Mouse (Mus musculus) embryonic facial prominence, embryonic 11.5 days (tissue): Measurements from ENCODE around the gene Entpd1. TPM values are rescaled to one million over a fixed set of nuclear protein-coding genes. Genes with fewer than 3 reads are reported as not detected.

ENCODE experiments used
- ATAC-seq: fragments of 200-750 bp; cut with Nextera tagmentation; replicated peaks from 2 replicates; pipeline ENCODE4 v1.8.0; 2017; ENCODE audit warnings: low read depth; ENCODE audit not compliant: insufficient number of reproducible peaks, low FRiP score, low TSS enrichment
- DNase-seq: peaks from one replicate; pipeline ENCODE4 v3.0.0-alpha.2; 2015; ENCODE audit warnings: low spot score
- H3K27ac ChIP-seq: fragments of 300-500 bp; sonication (generic); replicated peaks from 2 replicates; pipeline ENCODE4 v1.5.1; 2014; ENCODE audit warnings: mild to moderate bottlenecking, low read depth, low read length, control low read depth
- H3K27me3 ChIP-seq: fragments of 300-500 bp; sonication (generic); 2 replicates; pipeline ENCODE4 v1.6.1; 2014; ENCODE audit warnings: mild to moderate bottlenecking, low read length, moderate library complexity, mixed read lengths; ENCODE audit not compliant: control insufficient read depth, insufficient read depth
- H3K36me3 ChIP-seq: fragments of 300-500 bp; sonication (generic); replicated peaks from 2 replicates; pipeline ENCODE4 v1.6.1; 2014; ENCODE audit warnings: low read depth, mild to moderate bottlenecking, low read length, moderate library complexity, mixed read lengths; ENCODE audit not compliant: control insufficient read depth, insufficient read depth
- H3K4me1 ChIP-seq: fragments of 300-500 bp; sonication (generic); 2 replicates; pipeline ENCODE4 v1.6.1; 2014; ENCODE audit warnings: low read length, mixed read lengths; ENCODE audit not compliant: control insufficient read depth, insufficient read depth
- H3K4me2 ChIP-seq: fragments of 300-500 bp; sonication (generic); 2 replicates; pipeline ENCODE4 v1.6.1; 2014; ENCODE audit warnings: low read depth, mild to moderate bottlenecking, control low read depth, low read length, moderate library complexity
- H3K4me3 ChIP-seq: fragments of 300-500 bp; sonication (generic); 2 replicates; pipeline ENCODE4 v1.5.1; 2014; ENCODE audit warnings: low read depth, low read length, control low read depth
- H3K9ac ChIP-seq: fragments of 300-500 bp; sonication (generic); replicated peaks from 2 replicates; pipeline ENCODE4 v1.6.1; 2014; ENCODE audit warnings: mild to moderate bottlenecking, control low read depth, low read length
- H3K9me3 ChIP-seq: fragments of 300-500 bp; sonication (generic); replicated peaks from 2 replicates; pipeline ENCODE4 v1.6.1; 2016; ENCODE audit warnings: mild to moderate bottlenecking, low read length, inconsistent platforms, mixed read lengths; ENCODE audit not compliant: control insufficient read depth
- WGBS: fragments of 180-500 bp; shearing (Covaris S2); extraction: QIAGEN DNeasy Blood & Tissue Kit; methylation state at CpG from one replicate; pipeline ENCODE4 v1.1.7; 2014; 5-methylcytosine and 5-hydroxymethylcytosine counted together
- polyA plus RNA-seq: library from polyadenylated mRNA; unstranded; fragments of >200 nt; fragmentation: Nextera tagmentation; extraction: Ambion mirVana; gene quantifications from 2 replicates; pipeline ENCODE4 v1.2.1, GENCODE M21; 2014

Gene Entpd1
- polyA plus RNA-seq, 1 experiment from 2014 or later, result 6.1 TPM

DNA sequence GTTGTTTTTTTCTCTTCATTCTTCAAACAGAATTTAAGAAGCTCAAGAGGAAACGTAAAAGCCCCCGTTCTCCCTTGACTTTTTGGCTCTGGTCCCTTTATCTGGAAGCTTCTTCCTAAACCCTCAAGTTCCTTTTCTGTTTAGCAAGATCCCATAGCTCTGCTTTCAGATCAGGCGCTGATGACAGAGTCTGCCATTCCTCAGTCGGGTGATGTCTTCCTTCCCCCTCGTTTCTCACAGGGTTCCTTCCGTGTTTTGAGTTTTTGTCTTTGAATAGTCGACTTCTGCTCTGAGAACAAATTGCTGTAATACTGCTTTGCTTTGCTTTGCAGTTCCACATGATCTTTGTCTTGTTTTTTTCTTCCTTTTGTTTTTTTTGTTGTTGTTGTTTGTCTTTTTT is 18.4 kb downstream of the Entpd1 start:
- no peaks in the 10 kb centered on the region for H3K9me3 ChIP-seq
- no peak overlapping the region for H3K4me2 ChIP-seq
- 87% methylated on average over 7 of the region's 7 CpGs for WGBS
- no peak overlapping the region for H3K27ac ChIP-seq
- no peak for DNase-seq
- no peaks in the 10 kb centered on the region for H3K4me1 ChIP-seq
- ATAC-seq, result no peak
- no peaks in the 10 kb centered on the region for H3K36me3 ChIP-seq
- no peaks in the 10 kb centered on the region for H3K27me3 ChIP-seq
- no peak overlapping the region for H3K9ac ChIP-seq
- H3K4me3 ChIP-seq, result no peak overlapping the region

DNA sequence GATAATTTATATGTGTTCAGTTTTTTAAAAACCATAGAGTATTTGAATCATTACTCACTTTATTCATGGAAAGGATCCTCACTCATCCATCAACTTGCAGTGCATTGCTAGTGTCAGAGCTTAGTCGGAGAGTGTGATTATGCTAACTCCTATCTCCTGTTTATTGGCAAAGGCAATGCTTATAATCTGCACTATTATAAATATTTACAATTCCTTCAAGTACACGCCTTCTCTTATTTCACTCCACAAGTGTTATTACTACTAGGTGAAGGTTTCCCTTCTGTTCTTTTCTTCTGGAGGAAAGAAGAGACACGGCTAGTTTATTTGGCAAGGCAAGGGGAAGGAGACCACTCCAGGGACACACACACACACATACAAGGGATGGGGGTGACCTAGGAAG is 20.0 kb downstream of the Entpd1 start:
- ATAC-seq (no peak), DNase-seq (no peak)
- 77% methylated on average over 3 of the region's 3 CpGs for WGBS
- Histone ChIP-seq H3K9ac (no peak overlapping the region), H3K36me3 (no peaks in the 10 kb centered on the region), H3K4me2 (no peak overlapping the region), H3K27me3 (no peaks in the 10 kb centered on the region), H3K4me3 (no peak overlapping the region), H3K4me1 (no peaks in the 10 kb centered on the region), H3K9me3 (no peaks in the 10 kb centered on the region), H3K27ac (no peak overlapping the region)

DNA sequence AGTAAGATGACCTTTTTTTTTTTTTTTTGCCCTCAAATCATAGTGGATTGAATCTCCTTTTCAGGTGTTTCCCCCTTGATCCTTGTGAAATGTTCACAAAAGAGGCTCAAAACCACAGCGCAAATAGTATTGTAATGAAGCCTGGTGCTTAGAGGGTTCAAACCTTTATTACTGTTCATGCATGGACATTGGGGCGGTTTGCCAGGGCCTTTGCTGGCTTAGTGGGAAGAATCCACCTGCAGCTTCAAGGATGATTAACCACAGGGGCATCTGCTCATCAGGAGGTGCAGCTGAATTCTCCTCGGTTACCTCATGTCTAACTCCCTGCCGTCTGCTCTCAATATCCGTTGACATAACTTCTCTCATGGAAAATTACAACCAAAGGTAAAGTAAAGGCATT is 20.5 kb downstream of the Entpd1 start:
- Histone ChIP-seq H3K9me3 (no peaks in the 10 kb centered on the region), H3K36me3 (no peaks in the 10 kb centered on the region), H3K27me3 (no peaks in the 10 kb centered on the region), H3K4me2 (no peak overlapping the region), H3K4me3 (no peak overlapping the region), H3K9ac (no peak overlapping the region), H3K27ac (no peak overlapping the region), H3K4me1 (no peaks in the 10 kb centered on the region)
- DNase-seq, result no peak
- WGBS, result 83% methylated on average over 5 of the region's 5 CpGs
- ATAC-seq, result no peak

DNA sequence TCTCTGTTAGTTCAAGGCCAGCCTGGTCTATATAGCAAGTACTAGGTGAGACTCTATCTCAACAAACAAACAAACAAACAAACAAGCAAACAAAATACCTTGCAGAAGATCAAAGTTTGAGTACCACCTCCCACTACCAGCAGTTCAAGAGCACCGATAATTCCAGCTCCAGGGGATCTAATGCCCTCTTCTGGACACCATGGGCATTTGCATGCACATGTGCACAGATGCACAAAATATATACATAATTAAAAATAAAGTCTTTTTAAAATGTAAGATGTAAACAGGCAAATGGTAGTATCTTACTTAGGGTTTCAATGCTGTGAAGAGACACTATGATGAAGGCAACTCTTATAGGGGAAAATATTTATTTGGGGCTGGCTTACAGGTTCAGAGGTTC is 21.0 kb downstream of the Entpd1 start:
- 53% methylated on average over 1 of the region's 1 CpGs for WGBS
- ATAC-seq (no peak), DNase-seq (no peak)
- Histone ChIP-seq H3K9me3 (no peaks in the 10 kb centered on the region), H3K4me1 (no peaks in the 10 kb centered on the region), H3K36me3 (no peaks in the 10 kb centered on the region), H3K9ac (no peak overlapping the region), H3K4me2 (no peak overlapping the region), H3K4me3 (no peak overlapping the region), H3K27ac (no peak overlapping the region), H3K27me3 (no peaks in the 10 kb centered on the region)

DNA sequence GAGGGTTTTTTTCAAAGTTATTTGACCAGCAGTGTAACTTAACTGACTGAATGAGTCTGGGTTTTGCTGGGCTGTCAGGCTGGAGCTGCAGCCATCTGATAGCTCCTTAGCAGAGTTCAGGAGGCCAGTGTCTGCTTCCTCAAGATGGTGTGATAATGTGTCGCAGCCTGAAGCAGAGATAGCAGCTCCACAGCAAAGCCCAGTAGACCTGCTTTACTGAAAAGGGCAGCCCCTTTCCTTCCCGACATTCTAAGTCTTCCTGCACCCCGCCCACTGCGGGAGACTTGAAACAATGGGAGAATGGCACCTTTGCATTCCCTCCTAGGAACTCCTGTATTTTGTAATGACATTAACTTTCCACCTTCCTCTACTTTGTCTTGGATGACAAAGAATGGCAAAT is 24.9 kb downstream of the Entpd1 start:
- Histone ChIP-seq H3K27me3 (no peaks in the 10 kb centered on the region), H3K4me1 (no peaks in the 10 kb centered on the region), H3K4me2 (no peak overlapping the region), H3K36me3 (no peaks in the 10 kb centered on the region), H3K27ac (no peak overlapping the region), H3K9ac (no peak overlapping the region), H3K4me3 (no peak overlapping the region), H3K9me3 (no peaks in the 10 kb centered on the region)
- ATAC-seq (no peak), DNase-seq (no peak)
- WGBS, result 58% methylated on average over 4 of the region's 4 CpGs

DNA sequence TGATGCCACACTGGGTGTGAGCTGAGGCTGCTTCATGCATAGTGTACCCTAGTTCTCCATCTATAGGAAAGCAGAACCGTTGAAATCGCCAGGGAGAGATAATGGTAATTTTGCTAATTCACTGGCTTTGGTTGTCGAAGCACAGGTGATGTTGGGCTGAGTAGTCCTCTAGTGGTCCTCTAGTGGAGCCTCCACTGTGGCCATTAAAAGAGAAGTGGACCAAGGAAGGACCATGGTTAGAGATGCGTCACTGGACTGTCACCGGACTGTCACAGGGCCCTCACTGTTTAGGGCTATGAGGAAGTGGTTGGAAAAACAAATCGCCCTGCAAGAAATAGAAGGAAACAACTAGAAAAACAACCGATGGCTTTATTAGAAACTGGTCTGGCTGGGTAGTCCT is 25.4 kb downstream of the Entpd1 start:
- Histone ChIP-seq H3K4me2 (no peak overlapping the region), H3K27ac (no peak overlapping the region), H3K27me3 (no peaks in the 10 kb centered on the region), H3K4me3 (no peak overlapping the region), H3K4me1 (no peaks in the 10 kb centered on the region), H3K9me3 (no peaks in the 10 kb centered on the region), H3K36me3 (no peaks in the 10 kb centered on the region), H3K9ac (no peak overlapping the region)
- no peak for DNase-seq
- no peak for ATAC-seq
- 85% methylated on average over 7 of the region's 7 CpGs for WGBS

DNA sequence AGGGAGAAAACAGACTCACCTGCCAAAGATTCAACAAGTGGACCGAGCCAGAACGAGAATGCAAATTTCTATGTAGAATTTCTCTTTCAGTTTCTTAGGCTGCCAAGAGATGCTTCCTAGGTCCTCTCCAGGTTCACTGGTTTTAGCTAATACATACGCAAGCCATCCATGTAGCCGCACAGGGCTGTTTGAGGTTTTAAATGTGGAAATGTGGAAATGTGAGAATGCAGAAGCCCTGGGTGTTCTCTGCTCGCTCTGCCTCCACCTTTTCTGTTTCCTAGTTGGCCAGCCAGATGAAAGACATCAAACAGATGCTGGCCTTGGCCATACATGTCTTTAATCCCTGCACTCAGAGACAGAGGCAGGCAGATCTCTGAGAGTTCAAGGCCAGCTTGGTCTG is 26.4 kb downstream of the Entpd1 start:
- no peaks in the 10 kb centered on the region for H3K9me3 ChIP-seq
- H3K4me2 ChIP-seq, result no peak overlapping the region
- no peak overlapping the region for H3K4me3 ChIP-seq
- H3K27me3 ChIP-seq, result no peaks in the 10 kb centered on the region
- H3K36me3 ChIP-seq, result no peaks in the 10 kb centered on the region
- no peaks in the 10 kb centered on the region for H3K4me1 ChIP-seq
- H3K9ac ChIP-seq, result no peak overlapping the region
- H3K27ac ChIP-seq, result no peak overlapping the region
- DNase-seq (no peak), ATAC-seq (no peak)
- 93% methylated on average over 5 of the region's 5 CpGs for WGBS

DNA sequence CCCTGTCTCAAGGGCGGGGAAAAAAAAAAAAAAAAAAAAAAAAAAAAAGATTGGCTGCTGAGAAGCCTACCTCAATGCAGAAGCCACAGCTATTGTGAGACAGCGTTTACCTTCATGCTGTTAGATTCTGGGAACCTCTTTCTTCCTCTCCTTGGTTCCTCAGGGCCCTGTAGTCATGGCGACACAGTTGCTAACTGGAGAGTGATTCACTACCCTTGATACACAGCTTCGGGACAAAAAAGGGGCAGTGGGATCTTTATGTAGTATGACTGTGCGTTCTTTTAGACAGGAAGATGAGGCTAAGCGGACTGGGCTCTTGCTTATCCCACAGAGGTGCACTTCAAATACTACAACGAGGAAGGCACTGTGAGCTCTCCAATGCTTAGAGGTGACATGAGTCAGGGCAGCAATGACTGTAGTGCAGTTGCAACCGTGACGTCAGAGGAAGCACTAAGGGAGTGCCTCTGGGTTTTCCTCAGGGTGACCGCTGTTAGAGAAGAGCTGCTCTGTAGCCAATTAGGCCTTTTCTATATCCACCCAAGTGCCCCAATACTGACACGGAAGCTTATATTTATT is 27.7 kb downstream of the Entpd1 start:
- Histone ChIP-seq H3K9me3 (no peaks in the 10 kb centered on the region), H3K4me2 (no peak overlapping the region), H3K36me3 (no peaks in the 10 kb centered on the region), H3K4me1 (no peaks in the 10 kb centered on the region), H3K9ac (no peak overlapping the region), H3K27ac (no peak overlapping the region), H3K27me3 (no peaks in the 10 kb centered on the region), H3K4me3 (no peak overlapping the region)
- DNase-seq, result no peak
- ATAC-seq, result no peak
- WGBS, result 83% methylated on average over 11 of the region's 11 CpGs
